Mouse (Mus musculus) midbrain, embryonic 15.5 days (tissue): Measurements from ENCODE around the gene 1110051M20Rik. TPM values are rescaled to one million over a fixed set of nuclear protein-coding genes. Genes with fewer than 3 reads are reported as not detected.
A peak's percentile ranks its signal among the peaks of the same experiment; 100 is the strongest.
"Not testable (repeated sequence)": the region's sequence is repeated elsewhere in the genome, so short reads cannot be mapped to it uniquely, and the experiment has no call there.

Source experiments
- ATAC-seq: fragments of 200-750 bp; cut with Nextera tagmentation; replicated peaks from 2 replicates; pipeline ENCODE4 v1.8.0; 2017; ENCODE audit warnings: moderate TSS enrichment
- H3K27ac ChIP-seq: fragments of 300-500 bp; sonication (generic); 2 replicates; pipeline ENCODE4 v1.5.1; 2015; ENCODE audit warnings: mild to moderate bottlenecking, inconsistent platforms
- H3K27me3 ChIP-seq: fragments of 300-500 bp; sonication (generic); replicated peaks from 2 replicates; pipeline ENCODE4 v1.6.1; 2015; ENCODE audit warnings: inconsistent platforms
- H3K36me3 ChIP-seq: fragments of 300-500 bp; sonication (generic); replicated peaks from 2 replicates; pipeline ENCODE4 v1.6.1; 2015; ENCODE audit warnings: inconsistent platforms
- H3K4me1 ChIP-seq: fragments of 300-500 bp; sonication (generic); 2 replicates; pipeline ENCODE4 v1.6.1; 2015; ENCODE audit warnings: inconsistent platforms
- H3K4me2 ChIP-seq: fragments of 300-500 bp; sonication (generic); 2 replicates; pipeline ENCODE4 v1.6.1; 2015; ENCODE audit warnings: inconsistent platforms, mild to moderate bottlenecking, moderate library complexity
- H3K4me3 ChIP-seq: fragments of 300-500 bp; sonication (generic); 2 replicates; pipeline ENCODE4 v1.5.1; 2015; ENCODE audit warnings: mild to moderate bottlenecking, inconsistent platforms
- H3K9ac ChIP-seq: fragments of 300-500 bp; sonication (generic); 2 replicates; pipeline ENCODE4 v1.6.1; 2015; ENCODE audit warnings: mild to moderate bottlenecking, inconsistent platforms
- H3K9me3 ChIP-seq: fragments of 300-500 bp; sonication (generic); 2 replicates; pipeline ENCODE4 v1.6.1; 2016; ENCODE audit warnings: inconsistent platforms
- WGBS: fragments of 180-500 bp; shearing (Covaris S2); methylation state at CpG from one replicate; pipeline ENCODE4 v1.1.7; 2015; ENCODE audit warnings: mixed read lengths; 5-methylcytosine and 5-hydroxymethylcytosine counted together
- polyA plus RNA-seq: library from polyadenylated mRNA; unstranded; fragments of >200 nt; fragmentation: Nextera tagmentation; extraction: Ambion mirVana; gene quantifications from 2 replicates; pipeline ENCODE4 v1.2.1, GENCODE M21; 2015

1110051M20Rik gene
- 179 TPM in 2 replicates for polyA plus RNA-seq

GRCm38 (mm10) chr2:91444286-91444892, at the start of gene 1110051M20Rik:
1110051M20Rik (minus strand) TSS chr2:91444704.
- peak; percentile 98 for ATAC-seq
- Histone ChIP-seq H3K4me2 (peak within 1 kb of the TSS; percentile 64), H3K9me3 (no peaks in the 10 kb centered on the region), H3K4me1 (peaks cover 17% of the 10 kb centered on the region), H3K27me3 (no peaks in the 10 kb centered on the region), H3K4me3 (peak within 1 kb of the TSS; percentile 81), H3K27ac (peak within 1 kb of the TSS; percentile 84), H3K36me3 (no peaks in the 10 kb centered on the region), H3K9ac (peak within 1 kb of the TSS; percentile 73)
- WGBS = 1% methylated on average over 19 of the region's 19 CpGs

GRCm38 (mm10) chr2:91493981-91494380, 49.5 kb upstream of the 1110051M20Rik start:
- no peaks in the 10 kb centered on the region for H3K9me3 ChIP-seq
- H3K36me3 ChIP-seq = no peaks in the 10 kb centered on the region
- no peak for ATAC-seq
- H3K27ac ChIP-seq = no peak overlapping the region
- H3K4me3 ChIP-seq = no peak overlapping the region
- WGBS = 95% methylated on average over 9 of the region's 9 CpGs
- H3K27me3 ChIP-seq = no peaks in the 10 kb centered on the region
- no peak overlapping the region for H3K4me2 ChIP-seq
- H3K9ac ChIP-seq = no peak overlapping the region
- no peaks in the 10 kb centered on the region for H3K4me1 ChIP-seq

- Histone ChIP-seq H3K4me1 (no peaks in the 10 kb centered on the region), H3K4me3 (no peak overlapping the region), H3K9ac (no peak overlapping the region), H3K27me3 (no peaks in the 10 kb centered on the region), H3K36me3 (no peaks in the 10 kb centered on the region), H3K4me2 (no peak overlapping the region), H3K9me3 (no peaks in the 10 kb centered on the region), H3K27ac (no peak overlapping the region)
- 94% methylated on average over 12 of the region's 12 CpGs for WGBS
- ATAC-seq = no peak
Measured at GRCm38 (mm10) chr2:91492071-91492635, 47.6 kb upstream of the 1110051M20Rik start.

DNA sequence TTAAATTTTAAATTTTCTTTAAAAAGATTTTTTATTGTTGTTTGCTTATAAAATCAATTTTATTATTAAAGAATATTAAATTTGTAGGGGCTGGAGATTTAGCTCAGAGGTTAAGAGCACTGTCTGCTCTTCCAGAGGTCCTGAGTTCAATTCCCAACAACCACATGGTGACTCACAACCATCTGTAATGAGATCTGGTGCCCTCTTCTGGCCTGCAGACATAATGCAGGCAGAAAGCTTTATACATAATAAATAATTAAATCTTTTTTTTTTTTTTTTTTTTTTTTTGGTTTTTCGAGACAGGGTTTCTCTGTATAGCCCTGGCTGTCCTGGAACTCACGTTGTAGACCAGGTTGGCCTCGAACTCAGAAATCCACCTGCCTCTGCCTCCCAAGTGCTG, 42.8 kb upstream of the 1110051M20Rik start:
- H3K4me2 ChIP-seq, H3K36me3 ChIP-seq: not testable (repeated sequence)

DNA sequence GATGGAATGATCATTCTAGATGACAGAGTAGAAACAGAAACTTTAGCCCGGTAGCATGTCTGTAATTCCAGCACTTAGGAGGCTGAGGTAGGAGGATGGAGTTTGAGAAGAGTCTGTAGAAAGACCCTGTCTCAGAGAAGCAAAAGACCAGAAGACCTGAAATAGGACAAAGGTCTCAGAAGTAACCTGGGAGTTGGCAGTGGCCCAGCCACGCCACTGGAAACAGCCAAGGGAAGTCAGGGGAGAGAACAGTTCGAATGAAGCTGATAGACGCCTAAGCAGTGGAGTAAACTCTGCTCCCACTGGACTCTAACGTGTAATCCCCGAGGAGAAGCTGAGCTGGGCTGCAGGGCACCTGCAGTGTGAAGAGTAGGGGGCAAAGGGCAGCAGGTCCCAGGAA, 40.8 kb upstream of the 1110051M20Rik start:
- WGBS = 83% methylated on average over 6 of the region's 6 CpGs
- Histone ChIP-seq H3K4me2 (no peak overlapping the region), H3K9me3 (no peaks in the 10 kb centered on the region), H3K27me3 (no peaks in the 10 kb centered on the region), H3K9ac (no peak overlapping the region), H3K27ac (no peak overlapping the region), H3K4me3 (no peak overlapping the region), H3K4me1 (no peaks in the 10 kb centered on the region), H3K36me3 (no peaks in the 10 kb centered on the region)
- ATAC-seq = no peak

More for the DNA sequence above, 42.8 kb upstream of the 1110051M20Rik start:
- 72% methylated on average over 3 of the region's 3 CpGs for WGBS
- H3K4me3 ChIP-seq, H3K27me3 ChIP-seq, H3K4me1 ChIP-seq, H3K27ac ChIP-seq, H3K9me3 ChIP-seq, ATAC-seq, H3K9ac ChIP-seq: not testable (repeated sequence)

- ATAC-seq = no peak
- WGBS = 78% methylated on average over 4 of the region's 4 CpGs
- Histone ChIP-seq H3K4me2 (no peak overlapping the region), H3K36me3 (no peaks in the 10 kb centered on the region), H3K4me1 (no peaks in the 10 kb centered on the region), H3K27me3 (no peaks in the 10 kb centered on the region), H3K4me3 (no peak overlapping the region), H3K9me3 (no peaks in the 10 kb centered on the region), H3K9ac (no peak overlapping the region), H3K27ac (no peak overlapping the region)
Measured at GRCm38 (mm10) chr2:91484698-91485097, 40.2 kb upstream of the 1110051M20Rik start.

DNA sequence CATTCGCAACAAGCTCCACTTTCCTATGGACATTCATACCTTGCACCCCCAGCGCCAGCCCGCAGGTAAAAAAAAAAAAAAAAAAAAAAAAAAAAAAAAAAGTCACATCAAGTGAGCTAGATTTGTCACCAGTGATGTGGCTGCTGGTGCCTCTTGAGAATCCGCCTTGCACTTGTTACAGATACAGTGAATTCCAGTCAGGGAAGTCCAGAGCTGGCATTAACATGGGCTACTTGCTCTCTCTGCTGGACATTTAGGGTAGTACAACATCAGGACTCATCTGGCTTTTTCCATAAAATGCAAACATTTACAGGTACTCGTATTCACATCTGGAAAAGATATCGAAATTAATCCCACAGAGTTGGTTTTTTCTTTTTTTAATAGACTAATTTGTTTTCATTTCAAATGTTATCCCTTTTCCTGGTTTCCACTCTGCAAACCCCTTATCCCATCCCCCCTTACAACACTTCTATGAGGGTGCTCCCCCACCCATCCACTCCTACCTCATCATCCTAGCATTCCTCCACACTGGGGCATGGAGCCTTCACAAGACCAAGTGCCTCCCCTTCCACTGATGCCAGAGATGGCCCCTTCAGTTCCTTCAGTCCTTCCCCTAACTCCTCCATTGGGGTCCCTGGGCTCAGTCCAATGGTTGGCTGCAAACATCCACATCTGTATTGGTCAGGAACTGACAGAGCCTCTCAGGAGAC, 36.5 kb upstream of the 1110051M20Rik start:
- no peaks in the 10 kb centered on the region for H3K27me3 ChIP-seq
- H3K4me3 ChIP-seq = no peak overlapping the region
- H3K4me1 ChIP-seq = no peaks in the 10 kb centered on the region
- no peak overlapping the region for H3K4me2 ChIP-seq
- H3K9me3 ChIP-seq = no peaks in the 10 kb centered on the region
- peak; percentile 87 for ATAC-seq
- WGBS = 64% methylated on average over 6 of the region's 6 CpGs
- no peak overlapping the region for H3K27ac ChIP-seq
- H3K36me3 ChIP-seq = no peaks in the 10 kb centered on the region
- H3K9ac ChIP-seq = no peak overlapping the region

- peak; percentile 57 for ATAC-seq
- Histone ChIP-seq H3K9ac (no peak overlapping the region), H3K27ac (no peak overlapping the region), H3K4me2 (no peak overlapping the region), H3K9me3 (no peaks in the 10 kb centered on the region), H3K36me3 (no peaks in the 10 kb centered on the region), H3K27me3 (no peaks in the 10 kb centered on the region), H3K4me3 (no peak overlapping the region), H3K4me1 (no peaks in the 10 kb centered on the region)
- WGBS = 94% methylated on average over 9 of the region's 9 CpGs
Measured at GRCm38 (mm10) chr2:91480399-91480801, 35.9 kb upstream of the 1110051M20Rik start.

DNA sequence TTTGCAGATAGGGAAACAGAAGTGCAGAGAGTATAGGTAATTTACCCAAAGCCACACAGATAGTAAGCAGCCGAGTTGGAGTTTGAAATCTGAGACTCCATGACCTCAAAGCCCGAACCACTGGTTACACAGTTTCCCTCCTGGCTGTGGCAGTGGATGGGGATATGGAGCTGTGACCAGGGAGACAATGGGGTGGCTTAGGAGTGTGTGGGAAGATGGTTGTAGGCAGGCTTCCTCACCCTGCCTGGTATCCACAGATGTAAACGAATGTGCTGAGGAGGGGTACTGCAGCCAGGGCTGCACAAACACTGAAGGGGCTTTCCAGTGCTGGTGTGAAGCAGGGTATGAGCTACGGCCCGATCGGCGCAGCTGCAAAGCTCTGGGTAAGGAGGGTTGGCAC, 32.3 kb upstream of the 1110051M20Rik start:
- H3K4me1 ChIP-seq = no peaks in the 10 kb centered on the region
- H3K4me3 ChIP-seq = no peak overlapping the region
- H3K27me3 ChIP-seq = no peaks in the 10 kb centered on the region
- H3K36me3 ChIP-seq = no peaks in the 10 kb centered on the region
- no peak overlapping the region for H3K9ac ChIP-seq
- WGBS = 90% methylated on average over 7 of the region's 7 CpGs
- H3K27ac ChIP-seq = no peak overlapping the region
- no peak for ATAC-seq
- H3K9me3 ChIP-seq = no peaks in the 10 kb centered on the region
- no peak overlapping the region for H3K4me2 ChIP-seq

GRCm38 (mm10) chr2:91476251-91476661, 31.8 kb upstream of the 1110051M20Rik start:
- no peak for ATAC-seq
- no peak overlapping the region for H3K9ac ChIP-seq

GRCm38 (mm10) chr2:91475791-91476190, 31.3 kb upstream of the 1110051M20Rik start:
- no peaks in the 10 kb centered on the region for H3K36me3 ChIP-seq
- no peaks in the 10 kb centered on the region for H3K4me1 ChIP-seq
- H3K27me3 ChIP-seq = no peaks in the 10 kb centered on the region
- H3K4me2 ChIP-seq = no peak overlapping the region
- 86% methylated on average over 7 of the region's 7 CpGs for WGBS
- no peak for ATAC-seq
- H3K9me3 ChIP-seq = no peaks in the 10 kb centered on the region
- H3K9ac ChIP-seq = no peak overlapping the region
- H3K27ac ChIP-seq = no peak overlapping the region
- H3K4me3 ChIP-seq = no peak overlapping the region

More at GRCm38 (mm10) chr2:91476251-91476661, 31.8 kb upstream of the 1110051M20Rik start:
- no peaks in the 10 kb centered on the region for H3K4me1 ChIP-seq
- H3K36me3 ChIP-seq = no peaks in the 10 kb centered on the region
- no peak overlapping the region for H3K4me2 ChIP-seq
- no peak overlapping the region for H3K4me3 ChIP-seq
- H3K27ac ChIP-seq = no peak overlapping the region
- no peaks in the 10 kb centered on the region for H3K27me3 ChIP-seq
- WGBS = 84% methylated on average over 17 of the region's 17 CpGs
- no peaks in the 10 kb centered on the region for H3K9me3 ChIP-seq

DNA sequence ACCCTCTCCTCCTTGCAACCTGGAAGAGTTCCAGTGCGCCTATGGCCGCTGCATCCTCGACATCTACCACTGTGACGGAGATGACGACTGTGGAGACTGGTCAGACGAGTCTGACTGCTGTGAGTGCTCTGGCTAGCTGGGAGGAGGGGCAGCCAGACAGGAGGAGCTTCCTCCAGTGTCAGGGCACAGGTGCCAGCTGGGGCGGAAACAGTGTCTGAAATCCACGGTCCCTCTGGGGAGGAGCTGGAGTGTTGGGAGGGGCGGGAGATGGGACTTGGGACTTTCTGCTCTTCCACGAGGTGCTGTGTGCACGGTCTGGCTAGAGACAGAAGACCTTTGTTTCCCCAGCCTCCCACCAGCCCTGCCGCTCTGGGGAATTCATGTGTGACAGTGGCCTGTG, 29.9 kb upstream of the 1110051M20Rik start:
- H3K9ac ChIP-seq = no peak overlapping the region
- ATAC-seq = no peak
- WGBS = 67% methylated on average over 12 of the region's 12 CpGs
- H3K9me3 ChIP-seq = no peaks in the 10 kb centered on the region
- no peak overlapping the region for H3K4me3 ChIP-seq
- no peak overlapping the region for H3K27ac ChIP-seq
- H3K4me2 ChIP-seq = no peak overlapping the region
- no peaks in the 10 kb centered on the region for H3K27me3 ChIP-seq
- no peaks in the 10 kb centered on the region for H3K36me3 ChIP-seq
- H3K4me1 ChIP-seq = peaks cover 11% of the 10 kb centered on the region
